Mouse (Mus musculus): ENCODE data around the gene Cbfa2t2.
"Not testable (repeated sequence)": the region's sequence is repeated elsewhere in the genome, so short reads cannot be mapped to it uniquely, and the experiment has no call there.

Cbfa2t2 gene

DNA sequence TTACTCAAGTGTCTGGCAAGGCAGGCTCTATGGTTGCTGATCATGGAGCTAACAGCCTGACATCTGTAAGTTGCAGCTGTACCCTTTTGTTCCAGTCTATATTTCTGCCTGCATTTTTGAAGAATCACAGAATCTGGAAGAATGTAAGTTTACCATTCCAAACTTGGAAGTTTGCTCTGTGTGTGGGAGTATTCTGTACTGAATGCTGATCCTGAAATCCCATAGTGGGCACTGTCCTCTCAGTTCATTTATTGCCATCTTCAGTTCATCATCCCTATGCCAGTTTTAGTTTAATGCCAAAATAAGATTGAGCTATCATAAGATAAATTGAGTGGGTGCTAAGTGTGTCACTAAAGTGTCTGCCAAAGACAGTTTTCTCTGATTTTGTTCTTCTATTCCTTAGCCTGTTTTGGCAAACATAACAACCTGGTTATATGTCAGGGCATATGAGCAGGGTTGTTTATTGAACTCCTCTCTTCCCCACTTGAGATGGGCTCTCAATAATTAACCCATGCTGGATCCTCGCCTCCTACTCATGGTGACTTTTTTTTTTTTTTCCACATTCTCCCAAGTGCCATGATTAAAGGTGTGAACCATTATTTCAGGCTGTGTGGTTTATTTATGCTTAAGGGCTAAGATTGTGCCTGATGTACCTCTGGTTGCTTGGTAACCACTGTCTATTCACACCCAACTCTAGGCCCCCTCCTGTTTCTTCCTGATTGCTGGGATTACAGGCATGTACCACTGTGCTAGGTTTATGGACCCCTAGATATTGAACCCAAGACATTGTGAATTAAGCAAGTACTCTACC is 38.2 kb downstream of the Cbfa2t2 start:
- no peak for DNase-seq (ENCODE audit: low spot score)

GRCm38 (mm10) chr2:154475062-154475349 is 38.7 kb downstream of the Cbfa2t2 start:
- no peak for DNase-seq (ENCODE audit: low spot score)

- DNase-seq (ENCODE audit: low spot score) = no peak
Observed at GRCm38 (mm10) chr2:154475861-154476260, 39.6 kb downstream of the Cbfa2t2 start.

DNA sequence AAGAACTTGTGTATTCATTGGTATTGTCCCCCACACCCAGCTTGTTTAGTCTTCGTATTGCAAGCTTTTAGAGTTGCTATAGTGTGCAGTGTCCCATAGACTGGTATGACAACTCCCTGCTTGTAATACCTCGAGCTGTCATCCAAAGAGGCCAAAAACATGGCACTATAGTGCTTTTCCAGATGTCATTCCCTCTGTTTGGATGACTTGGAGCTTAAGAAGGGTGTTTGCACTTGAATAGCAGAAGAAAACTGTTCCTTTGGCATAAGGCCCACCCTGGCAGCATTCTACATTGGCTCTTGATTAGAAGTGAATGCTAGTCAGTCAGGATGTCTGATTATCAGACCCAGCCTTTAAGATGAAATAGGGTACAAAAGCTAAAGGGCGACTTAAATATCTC is 40.7 kb downstream of the Cbfa2t2 start:
- no peak for DNase-seq (ENCODE audit: low spot score)

GRCm38 (mm10) chr2:154491788-154492187 is 55.5 kb downstream of the Cbfa2t2 start:
- DNase-seq (ENCODE audit: low spot score) = no peak

DNA sequence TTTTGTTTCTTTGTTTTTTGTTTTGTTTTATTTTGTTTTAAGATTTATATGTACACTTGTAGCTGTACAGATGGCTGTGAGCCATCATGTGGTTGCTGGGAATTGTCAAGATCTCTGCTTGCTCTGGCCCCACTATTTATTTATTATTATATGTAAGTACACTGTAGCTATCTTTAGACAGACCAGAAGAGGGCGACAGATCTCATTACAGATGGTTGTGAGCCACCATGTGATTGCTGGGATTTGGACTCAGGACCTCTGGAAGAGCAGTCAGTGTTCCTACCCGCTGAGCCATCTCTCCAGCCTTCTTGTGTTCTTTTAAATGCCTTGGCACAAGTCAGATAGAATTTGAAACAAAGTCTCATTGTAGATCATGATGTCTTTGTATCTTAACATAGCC is 57.3 kb downstream of the Cbfa2t2 start:
- not testable (repeated sequence) for DNase-seq (ENCODE audit: low spot score)

GRCm38 (mm10) chr2:154495021-154495420 is 58.7 kb downstream of the Cbfa2t2 start:
- DNase-seq (ENCODE audit: low spot score) = no peak

DNA sequence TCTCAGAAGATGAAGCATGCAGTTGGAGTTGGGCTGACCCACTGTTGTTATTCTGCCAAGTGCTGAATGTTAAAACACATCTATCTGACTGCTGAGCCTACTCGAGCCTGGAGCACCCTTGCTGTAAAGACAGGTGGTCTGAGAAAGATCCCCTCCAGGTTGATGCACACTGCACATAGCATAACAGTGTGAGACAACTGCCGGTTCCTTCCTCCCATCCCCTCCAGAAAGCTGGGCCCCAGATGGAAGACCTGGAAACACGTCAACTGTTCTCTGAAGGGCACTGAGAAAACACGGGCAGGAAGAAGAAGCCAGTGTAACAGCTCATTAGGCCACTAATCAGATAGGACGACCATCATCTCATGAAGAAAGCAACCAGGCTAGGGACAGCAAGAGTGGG is 62.3 kb downstream of the Cbfa2t2 start:
- no peak for DNase-seq (ENCODE audit: low spot score)

DNA sequence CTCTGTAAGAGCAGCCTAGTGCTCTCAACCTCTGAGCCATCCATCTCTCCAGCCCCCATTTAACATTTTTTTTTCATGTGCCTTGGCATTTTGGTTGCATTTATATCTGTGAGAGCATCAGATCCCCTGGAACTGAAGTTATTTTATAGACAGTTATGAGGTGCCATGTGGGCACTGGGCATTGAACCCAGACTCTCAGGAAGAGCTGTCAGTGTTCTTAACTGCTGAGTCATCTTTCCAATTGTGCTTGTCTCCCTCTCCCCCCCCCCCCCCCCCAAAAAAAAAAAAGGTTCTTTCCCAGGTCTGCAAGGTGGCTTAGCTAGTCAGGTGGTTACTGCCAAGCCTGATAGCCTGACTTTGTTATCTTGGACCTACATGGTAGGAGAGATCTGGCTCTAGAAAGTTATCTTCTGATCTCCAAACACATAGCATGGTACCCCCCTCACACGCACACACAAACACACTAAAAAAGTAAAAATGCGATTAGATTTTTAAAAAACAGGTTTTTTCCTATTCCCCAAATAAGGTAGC is 63.5 kb downstream of the Cbfa2t2 start:
- no peak for DNase-seq (ENCODE audit: low spot score)

- no peak for DNase-seq (ENCODE audit: low spot score)
Observed at GRCm38 (mm10) chr2:154500758-154501157, 64.5 kb downstream of the Cbfa2t2 start.

GRCm38 (mm10) chr2:154507076-154507475 is 70.8 kb downstream of the Cbfa2t2 start:
- DNase-seq (ENCODE audit: low spot score) = no peak

DNA sequence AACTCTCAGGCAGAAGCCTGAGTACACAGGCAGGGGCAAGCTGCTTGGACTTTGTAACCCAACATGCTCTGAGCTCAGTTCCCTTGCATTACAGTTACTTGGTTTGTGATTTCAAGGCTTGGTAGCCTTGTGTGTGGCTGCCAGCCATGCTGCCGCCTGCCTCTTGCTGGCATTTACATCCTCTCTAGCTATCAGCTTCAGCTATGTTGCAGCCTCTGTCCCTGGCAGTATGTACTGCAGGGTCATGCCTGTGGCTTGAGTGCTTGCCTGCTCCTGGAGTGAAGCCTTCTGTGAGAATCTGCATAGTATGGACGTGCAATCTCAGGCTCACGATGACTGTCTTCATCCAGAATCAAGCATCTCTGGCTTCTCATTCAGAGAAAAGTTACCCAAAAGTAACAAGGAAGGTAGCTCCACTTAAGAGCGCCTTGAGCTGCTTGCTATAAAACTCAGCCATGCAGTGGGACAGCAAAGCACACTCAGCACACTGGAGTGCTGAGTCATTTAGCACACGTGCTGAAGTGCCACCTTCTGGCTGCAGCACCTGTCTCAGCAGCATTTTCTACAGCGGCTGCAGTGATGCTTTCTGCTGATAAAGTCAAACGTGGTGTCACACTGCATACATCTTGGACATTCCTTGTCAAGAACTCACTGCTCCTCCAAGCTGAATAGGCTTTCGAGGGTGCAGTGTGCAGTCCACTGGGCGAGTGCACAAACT is 71.4 kb downstream of the Cbfa2t2 start:
- no peak for DNase-seq (ENCODE audit: low spot score)

GRCm38 (mm10) chr2:154508450-154508849 is 72.2 kb downstream of the Cbfa2t2 start:
- no peak for DNase-seq (ENCODE audit: low spot score)

GRCm38 (mm10) chr2:154510141-154510540 is 73.9 kb downstream of the Cbfa2t2 start:
- DNase-seq (ENCODE audit: low spot score) = no peak

DNA sequence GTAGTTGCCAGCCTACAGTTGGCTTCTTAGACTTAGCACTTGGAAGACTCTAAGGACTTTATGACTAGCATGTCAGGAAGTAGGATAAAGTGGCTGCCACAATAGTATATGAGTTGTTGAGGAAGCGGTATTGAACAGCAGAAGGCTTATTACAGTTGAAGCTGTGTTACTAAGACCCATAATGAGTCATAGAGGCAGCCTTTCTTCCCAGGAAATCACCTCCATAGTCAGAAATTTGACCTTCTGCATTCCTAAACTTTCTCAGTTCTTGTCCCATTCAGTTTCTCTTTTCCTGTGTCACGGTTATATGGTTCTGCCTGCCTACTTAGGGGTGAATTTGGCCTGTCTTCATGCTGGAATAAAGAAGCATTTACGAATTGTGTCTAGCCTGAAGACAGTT is 80.7 kb downstream of the Cbfa2t2 start:
- no peak for DNase-seq (ENCODE audit: low spot score)

- DNase-seq (ENCODE audit: low spot score) = no peak
Observed at GRCm38 (mm10) chr2:154517424-154517823, 81.1 kb downstream of the Cbfa2t2 start.

DNA sequence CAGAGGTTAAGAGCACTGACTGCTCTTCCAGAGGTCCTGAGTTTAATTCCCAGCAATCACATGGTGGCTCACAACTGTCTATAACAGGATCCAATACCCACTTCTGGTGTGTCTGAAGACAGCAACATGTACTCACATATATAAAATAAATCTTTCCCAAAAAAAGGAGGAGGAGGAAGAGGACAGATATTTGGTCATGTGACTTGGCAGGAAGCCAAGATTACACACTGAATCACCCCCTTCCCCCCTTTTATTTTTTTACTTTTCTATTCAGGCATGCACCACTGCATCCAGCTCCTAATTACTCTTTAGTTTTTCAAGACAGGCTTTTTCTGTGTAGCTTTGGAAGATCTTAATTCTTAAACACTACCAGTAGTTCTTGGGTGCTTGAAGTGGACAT is 85.2 kb downstream of the Cbfa2t2 start:
- DNase-seq (ENCODE audit: low spot score) = no peak

- no peak for DNase-seq (ENCODE audit: low spot score)
Observed at GRCm38 (mm10) chr2:154522334-154522733, 86.1 kb downstream of the Cbfa2t2 start.

DNA sequence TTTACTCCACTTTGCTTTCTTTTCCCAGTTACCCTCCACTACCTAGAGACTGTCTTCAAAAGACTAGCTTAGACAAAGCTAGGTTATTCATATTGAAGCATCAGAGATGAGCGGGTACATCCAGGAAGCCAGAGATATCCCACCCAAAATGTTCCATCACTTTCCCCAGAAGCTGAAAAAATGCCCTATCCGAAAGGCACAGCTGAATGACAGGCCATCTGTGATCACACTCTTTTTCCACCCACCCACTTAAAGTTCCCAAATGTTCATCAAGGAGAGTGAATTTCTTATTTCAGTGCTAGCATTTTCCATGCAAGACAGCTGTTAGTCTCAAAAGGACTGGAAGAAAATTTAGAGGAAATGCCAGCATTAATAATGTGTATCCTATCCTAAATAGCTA is 89.0 kb downstream of the Cbfa2t2 start:
- DNase-seq (ENCODE audit: low spot score) = no peak

DNA sequence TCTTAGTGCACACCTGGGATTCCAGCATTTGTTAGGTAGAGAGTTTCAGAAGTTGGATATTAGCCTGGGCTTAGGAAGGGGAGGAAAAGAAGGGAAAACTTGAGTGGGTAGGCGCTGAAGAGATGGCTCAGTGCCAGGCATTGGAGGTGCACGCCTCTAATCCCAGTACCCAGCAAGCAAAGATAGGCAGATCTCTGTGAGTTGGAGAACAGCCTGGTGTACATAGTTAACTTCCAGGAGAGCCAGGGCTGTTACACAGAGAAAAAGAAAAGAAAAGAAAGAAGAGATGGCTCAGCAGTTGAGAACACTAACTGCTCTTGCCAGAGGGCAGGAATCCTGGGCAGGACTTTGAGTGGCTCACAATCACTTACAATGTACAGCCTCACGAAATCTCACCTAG is 90.2 kb downstream of the Cbfa2t2 start:
- DNase-seq (ENCODE audit: low spot score) = no peak

DNA sequence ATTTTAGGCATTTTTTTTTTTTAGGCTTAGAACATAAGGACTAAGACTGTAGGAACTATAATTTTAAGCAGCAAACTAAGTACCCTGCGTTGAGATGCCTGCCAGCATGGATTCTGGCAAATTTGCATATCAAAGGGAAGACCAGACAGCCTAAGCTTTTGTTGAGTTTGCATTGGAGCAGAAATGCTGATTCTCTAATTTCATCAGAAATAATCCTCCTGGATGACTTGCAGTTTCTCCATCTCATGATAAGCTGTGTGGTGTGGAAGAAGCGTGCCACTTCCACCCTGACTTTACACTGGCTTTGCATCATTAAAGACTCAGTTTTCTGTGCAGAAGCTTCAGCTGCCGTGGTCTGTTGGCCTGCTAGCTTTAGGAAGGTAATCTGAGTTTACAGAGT is 96.6 kb downstream of the Cbfa2t2 start:
- DNase-seq (ENCODE audit: low spot score) = no peak

DNA sequence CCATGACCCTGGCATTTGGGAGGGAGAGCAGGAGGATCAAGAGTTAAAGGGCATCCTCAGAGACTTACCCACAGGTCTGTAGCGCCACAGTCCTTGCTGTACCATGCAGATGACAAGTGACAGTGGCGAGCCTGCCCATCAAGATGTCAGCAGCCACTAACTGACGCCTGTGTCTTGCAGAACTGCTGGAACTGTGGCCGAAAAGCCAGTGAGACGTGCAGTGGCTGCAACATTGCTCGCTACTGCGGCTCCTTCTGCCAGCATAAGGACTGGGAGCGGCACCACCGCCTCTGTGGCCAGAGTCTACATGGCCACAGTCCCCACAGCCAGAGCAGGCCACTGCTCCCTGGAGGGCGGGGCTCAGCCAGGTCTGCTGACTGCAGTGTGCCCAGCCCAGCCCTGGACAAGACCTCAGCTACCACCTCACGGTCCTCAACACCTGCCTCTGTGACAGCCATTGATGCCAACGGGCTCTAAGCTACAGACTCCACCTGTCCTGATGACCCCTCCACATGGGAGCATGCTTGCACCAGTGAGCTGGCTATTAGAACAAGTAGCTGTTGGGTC is 98.5 kb downstream of the Cbfa2t2 start:
- DNase-seq (ENCODE audit: low spot score) = no peak

- no peak for DNase-seq (ENCODE audit: low spot score)
Observed at GRCm38 (mm10) chr2:154538310-154538709, 102.0 kb downstream of the Cbfa2t2 start.
